Mouse (Mus musculus) T-cell, adult 2 months (primary cell): Measurements from ENCODE around the gene Ccl6.

Experiments used
- DNase-seq: peaks from one replicate; pipeline ENCODE4 v3.0.0; 2022; ENCODE audit warnings: low spot score

Ccl6 gene

DNA sequence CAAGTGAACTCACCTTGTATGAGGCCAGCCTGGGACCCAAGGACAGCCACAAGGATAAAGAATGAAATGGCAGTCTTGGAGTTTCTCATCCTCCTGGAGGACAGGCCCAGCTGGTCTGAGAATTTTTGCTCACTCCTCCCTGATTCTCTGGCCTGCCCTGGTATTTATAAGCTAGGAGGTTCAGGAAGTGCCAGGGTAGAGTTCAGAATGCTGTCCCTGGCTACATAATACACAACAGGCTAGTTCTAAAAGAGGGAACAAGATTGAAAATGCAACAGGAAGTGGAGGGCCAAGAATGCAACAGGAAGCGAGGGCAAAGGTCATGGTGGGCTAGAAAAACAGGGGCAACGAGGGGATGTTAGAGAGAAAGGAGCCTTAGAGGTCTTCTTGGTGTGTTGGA, at the start of gene Ccl6:
Gene Ccl6, minus strand, starts transcription at position 235 of the 400 bp plus-strand sequence.
- DNase-seq, result no peak

DNA sequence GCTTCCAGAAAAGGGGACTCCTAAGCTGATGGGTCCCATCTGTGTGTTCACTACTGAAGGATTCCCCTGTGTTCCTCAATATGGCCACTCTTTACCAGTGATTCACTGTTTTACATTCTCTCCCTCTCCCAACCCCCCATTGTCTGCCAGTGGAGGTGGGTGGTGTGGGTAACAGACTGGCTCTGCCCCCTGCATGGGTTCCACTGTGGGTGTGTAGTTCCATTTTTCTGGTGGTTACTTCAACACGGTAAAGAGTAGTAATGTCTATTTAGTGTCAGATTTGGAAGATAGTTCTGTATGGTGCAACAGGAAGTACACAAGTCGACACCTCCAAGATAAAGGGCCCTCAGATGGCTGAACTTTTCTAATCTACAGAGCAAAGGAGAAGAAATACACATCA, 48.3 kb upstream of the Ccl6 start:
- peak; percentile 19 for DNase-seq

DNA sequence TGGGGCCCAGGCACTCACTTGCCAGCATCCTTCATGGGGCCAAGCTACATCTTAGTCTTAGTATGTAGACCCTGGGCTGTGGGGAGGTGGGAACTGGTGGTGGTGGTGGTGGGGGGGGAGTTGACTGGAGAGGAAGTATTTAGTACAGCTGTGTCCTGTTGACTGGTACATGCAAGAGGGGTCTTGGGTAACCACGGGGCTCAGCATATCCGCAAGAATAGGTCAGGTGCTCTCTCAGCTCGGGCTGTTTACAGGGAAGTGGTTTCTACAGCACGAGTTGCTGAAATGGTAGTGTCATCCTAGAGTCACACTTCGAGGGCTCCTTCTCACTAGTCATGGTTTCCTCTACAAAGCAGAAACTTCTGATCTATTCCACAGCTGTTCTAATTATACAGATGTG, 47.3 kb upstream of the Ccl6 start:
- DNase-seq, result peak; percentile 78

DNA sequence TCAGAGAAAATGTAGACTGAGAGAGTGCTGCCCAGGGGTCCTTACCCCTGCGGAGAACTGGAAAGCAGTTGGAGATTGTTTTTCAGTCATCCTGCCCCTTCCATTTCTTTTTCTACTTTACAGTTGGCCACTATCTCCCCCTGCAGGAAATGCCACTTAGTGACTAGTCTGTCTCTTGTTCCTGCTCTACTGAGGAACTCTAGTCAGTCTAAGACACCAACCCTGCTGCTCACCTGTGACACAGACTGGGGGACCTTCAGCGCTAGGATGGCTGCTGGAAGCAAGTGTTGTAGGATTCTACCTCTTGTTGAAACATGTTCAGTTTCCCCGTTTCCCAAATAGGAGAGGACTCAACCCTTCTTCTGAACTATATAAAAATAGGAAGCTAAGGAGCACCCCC, 46.6 kb upstream of the Ccl6 start:
- peak; percentile 55 for DNase-seq

DNA sequence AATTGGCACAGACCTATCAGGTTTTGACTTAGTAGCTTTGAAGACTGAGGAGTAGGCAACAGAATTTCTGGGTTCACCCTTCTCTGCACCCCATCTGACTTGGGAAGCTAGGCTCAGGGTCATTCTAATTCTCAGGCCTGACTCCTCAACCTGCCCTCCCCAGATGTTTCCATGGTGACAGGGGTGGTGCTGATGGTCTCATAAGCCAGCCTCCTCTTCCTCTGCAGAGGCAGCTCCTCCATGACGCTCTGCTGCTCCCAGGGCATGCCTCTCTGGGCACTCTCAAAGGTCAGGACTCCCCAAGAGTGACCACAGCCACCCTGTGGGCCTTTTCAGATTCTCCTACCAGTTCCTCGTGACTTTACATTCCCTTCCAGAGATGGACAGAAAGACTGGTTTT, 46.0 kb upstream of the Ccl6 start:
- DNase-seq, result no peak

DNA sequence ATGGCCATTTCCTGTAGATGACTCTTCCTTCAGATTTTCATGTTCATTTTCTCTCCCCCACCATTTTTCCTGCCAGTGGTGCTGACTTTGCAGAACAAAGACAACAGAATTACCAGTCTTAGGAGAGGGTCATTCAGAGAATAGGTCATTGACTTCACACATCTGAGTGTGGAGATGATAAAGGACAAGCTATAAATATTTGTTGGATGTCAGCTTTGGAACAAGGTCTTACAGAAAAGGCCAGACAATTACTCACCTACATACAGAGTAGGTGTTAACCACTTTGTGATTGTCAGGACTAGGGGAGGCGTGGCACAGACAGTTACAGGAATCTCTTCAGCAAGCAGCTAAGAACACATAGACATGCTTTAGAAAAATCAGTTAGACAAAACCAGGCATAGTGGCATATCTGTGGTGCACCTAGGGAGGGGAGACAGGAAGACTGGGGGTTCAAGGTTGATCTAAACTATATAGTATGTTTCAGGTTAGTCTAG, 43.9 kb upstream of the Ccl6 start:
- no peak for DNase-seq

DNA sequence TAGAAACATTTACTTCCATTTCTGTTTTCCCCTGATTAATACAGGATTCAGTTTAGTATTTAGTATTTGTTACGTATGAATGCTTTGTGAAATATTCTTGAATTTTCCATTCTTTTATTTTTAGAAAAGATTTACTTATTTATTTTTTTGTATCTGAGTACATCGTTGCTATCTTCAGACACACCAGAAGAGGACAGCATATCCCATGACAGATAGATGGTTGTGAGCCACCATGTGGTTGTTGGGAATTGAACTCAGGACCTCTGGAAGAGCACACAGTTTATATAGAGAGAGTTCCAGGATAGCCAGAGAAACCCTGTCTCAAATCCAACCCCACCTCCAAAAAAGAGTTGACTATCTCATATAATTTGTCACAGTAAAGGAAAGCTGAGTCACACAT, 42.0 kb upstream of the Ccl6 start:
- DNase-seq, result no peak

DNA sequence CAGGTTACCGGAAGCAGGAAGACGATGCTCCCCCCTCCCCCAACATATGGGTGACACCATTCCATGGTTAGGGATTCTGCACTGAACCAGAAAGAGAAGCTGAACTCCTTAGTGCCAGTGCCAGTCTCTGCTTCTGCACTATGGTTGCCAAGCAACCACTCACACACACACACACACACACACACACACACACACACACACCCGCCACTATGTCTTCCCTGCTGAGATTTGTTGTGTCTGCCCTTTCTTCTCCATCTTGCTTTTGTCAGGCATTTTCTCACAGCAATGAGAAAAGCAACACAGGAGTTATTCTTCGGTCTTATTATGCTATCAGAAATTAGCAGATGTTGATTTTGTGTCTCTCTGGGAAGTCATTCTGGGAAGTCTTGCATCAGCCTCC, 41.5 kb upstream of the Ccl6 start:
- no peak for DNase-seq

DNA sequence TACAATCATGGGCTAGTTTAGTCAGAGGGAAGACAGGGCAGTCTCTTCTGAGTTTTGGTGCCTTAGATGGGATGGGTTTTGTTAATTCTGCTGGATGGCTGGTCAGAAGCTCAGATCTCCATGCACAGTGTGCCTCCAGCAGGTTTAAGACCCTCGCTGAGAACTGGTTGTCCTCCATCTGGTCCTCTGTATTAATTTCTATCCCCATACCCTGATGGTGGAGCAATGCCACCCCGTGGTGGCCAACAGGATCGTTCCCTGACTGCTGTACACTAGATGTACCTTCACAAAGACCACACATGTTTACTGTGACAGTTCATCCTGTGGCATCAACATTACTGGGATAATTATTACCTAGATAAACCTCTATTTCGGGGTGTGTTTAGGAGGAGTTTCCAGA, 39.9 kb upstream of the Ccl6 start:
- no peak for DNase-seq

DNA sequence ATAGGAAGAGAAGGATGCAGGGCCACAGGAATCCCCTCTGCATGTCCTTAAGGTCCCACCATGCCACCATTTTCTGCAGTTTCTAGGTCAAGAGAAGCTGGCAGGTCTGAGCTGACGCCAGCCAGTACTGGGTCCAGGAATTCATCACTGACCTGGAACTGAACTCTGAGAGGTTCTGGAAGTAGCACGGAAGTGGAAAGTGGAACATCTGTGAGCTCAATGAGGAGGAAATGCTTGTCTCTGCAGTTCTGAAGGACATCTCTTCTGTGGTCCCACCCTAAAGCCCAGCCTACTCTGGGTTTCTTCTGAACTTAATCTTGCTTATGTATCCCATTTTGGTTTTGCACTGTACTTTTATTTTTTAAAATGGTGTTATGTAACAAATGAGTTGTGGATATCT, 38.2 kb upstream of the Ccl6 start:
- DNase-seq, result no peak

DNA sequence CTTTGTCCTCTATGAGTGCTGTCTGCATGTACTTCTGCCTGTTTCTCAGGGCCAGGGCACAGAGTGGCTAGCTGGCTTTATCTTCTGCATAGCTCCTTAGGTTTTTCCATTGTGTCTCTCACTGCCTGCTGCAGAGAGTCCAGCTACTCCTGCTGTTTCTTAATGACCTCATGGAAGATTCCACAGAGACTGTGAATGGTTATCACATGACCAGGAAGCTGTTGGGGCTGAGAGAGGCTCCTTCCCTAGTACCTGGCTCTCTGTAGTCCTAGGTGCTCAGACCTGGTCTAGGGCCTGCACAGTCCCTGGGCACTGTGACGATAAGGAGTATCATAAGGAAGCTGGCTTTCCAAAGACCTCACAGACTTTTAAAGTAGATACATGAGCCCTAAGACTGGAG, 37.7 kb upstream of the Ccl6 start:
- no peak for DNase-seq

DNA sequence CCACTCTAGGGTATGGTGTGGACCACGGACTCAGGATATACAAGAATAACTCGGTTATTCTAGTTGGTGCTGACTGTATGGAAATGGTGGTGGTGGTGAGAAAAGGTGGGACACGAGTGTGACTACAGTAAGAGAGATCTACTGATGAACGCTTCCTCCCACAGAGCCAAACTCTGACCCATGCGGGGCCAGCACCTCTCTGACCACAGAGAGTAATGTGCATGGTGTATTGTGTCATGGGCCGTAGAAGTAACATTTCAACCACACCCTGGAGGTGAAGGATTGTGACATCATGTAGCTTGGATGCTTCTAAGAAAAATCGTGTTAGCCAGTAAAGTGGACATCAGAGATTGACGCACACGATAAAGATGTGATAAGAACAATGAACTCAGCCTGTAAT, 35.9 kb upstream of the Ccl6 start:
- no peak for DNase-seq

DNA sequence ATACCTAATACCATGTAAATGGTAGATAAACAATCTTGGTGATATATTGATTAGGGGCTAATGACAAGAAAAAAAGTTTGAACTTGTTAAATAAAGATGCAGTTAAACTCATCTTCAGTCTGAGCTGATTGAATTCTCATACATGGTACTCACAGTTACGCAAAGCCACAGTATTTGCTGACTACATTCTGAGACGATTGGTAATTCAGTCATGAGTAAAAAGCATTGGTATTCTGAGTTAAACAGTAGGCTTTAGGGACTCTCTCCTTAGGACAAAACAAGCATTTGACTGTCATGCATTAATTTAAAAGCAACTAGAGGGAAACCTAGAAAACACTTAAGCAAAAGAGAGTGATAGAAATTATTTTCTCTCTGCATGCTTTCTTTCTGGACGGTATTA, 30.7 kb upstream of the Ccl6 start:
- no peak for DNase-seq

DNA sequence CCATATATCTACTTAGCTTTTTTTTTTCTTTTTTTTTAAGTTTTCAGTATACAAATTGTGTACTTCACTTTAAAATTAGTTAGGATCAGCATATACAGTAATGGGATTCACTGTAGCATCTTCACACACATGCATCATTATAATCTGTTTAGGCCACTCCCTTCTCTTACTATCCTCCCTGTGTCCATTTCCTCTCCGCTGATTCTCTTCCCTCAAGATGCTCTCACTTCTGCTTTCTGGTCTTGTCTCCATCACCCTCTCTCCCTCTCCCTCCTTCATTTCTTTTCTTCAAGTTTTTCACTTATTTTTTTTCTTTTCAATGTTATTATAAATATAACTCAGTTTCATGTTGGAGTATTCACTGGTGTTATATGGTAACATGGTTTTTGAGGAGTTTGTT, 26.1 kb upstream of the Ccl6 start:
- no peak for DNase-seq

DNA sequence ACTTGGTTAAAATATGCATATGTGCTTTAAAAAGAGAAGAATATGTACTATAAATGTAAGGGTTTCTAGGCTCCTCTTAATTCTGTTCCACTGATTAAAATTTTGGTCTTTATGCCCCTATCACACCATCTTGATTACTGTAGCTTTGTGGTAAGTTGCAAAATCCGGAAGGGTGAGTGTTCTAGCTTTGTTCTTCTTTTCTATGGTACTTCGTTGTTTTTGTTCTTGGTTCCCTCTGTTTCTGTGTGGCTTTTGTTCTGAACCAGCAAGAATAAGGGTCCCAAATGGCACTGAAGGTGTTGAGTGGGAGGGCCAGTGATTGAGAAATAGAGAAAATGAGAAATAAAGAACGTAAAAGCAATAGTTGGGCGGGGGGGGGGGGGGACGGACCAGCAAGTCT, 25.4 kb upstream of the Ccl6 start:
- no peak for DNase-seq

DNA sequence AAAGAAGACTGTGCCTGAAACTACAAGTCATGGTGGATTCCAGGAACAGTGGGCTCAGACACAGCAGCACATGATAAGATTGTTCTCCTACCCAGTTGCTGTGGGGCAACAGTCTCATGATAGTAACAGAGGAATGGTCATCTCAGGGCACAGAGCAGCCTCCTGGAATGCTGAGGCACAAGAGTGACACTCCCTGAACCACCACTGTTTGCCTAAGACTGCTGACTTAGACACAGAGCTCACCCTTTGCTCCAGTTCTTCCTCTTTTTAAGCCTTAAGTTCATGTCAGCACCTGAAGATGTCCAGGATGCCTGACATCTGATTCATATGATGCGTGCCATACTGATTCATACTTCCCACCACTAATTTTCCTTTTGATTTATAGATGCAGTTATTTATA, 23.7 kb upstream of the Ccl6 start:
- no peak for DNase-seq

DNA sequence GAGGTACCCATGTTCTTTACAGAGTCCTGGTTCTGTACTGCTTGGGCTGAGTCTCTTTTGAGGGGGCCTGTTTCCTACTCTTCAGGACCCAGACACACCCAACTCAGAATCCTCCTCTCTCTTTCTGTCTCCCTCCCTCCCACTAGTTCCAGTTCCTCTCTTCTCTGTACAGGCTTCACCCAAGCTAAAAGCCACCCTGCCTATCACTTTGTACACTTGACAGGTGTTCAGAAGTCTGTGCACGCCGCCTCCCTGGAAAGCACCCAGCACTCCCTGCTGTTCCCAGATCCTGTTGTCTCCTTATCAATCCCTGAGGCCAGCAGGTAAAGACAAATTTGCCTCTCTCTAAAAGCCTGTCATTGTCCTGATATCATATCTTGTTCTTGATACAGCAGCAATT, 18.0 kb upstream of the Ccl6 start:
- no peak for DNase-seq

DNA sequence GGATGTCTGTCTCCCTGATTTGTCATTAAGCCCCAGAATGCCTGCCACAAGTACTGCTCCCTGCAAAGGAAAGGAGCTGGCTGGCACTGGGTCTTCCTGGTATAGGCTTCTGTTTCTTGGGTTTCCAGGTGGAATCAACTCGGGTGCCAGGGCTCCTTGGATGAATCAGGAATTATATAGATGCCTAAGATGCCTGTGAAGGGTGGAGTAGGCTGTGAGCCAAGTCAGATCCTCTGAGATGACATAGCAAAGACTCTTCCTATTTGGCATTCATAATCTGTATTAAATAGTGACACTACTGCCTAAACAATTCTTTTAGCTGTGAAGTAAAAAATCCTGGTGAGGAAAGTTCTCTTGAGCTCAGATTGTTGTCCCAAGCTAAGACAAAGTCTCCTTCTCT, 13.5 kb upstream of the Ccl6 start:
- DNase-seq, result no peak

DNA sequence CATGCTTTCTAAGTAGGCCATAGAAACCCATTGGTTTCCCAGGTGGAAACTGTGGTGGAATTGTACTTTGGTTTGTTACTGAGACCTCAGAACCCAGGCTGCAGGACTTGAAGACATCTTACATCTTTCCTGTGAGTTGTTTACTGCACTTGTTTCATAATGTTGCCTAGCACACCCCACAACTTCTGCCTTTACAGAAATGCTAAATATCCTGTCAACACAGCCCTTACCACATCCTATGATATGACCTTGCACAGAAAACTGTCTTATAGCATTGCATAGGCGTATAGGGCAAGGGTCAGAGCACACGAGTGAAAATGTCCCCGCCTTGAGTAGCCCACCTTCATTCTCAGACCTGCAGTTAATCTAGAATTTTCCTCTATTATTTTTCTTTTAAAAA, 12.6 kb upstream of the Ccl6 start:
- DNase-seq, result no peak

DNA sequence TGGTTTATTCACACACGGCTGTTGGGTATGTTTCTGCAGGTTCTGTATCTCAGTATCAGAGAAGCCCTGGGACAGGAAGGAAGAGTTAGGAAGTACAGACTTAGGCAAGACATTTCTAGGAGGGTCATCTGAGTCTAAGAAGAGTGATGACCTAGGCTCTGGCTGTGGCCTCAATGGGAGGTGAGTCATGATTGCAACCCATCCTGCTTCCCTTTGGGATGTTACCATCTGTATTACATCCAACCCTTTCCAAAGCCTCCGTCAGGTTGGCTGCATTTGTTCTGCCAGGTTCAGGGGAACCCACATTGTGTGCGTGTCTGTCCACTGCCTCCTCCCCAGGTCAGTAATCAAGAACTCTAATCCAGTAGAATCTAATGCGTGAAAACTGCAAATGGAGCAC, 11.8 kb upstream of the Ccl6 start:
- no peak for DNase-seq

DNA sequence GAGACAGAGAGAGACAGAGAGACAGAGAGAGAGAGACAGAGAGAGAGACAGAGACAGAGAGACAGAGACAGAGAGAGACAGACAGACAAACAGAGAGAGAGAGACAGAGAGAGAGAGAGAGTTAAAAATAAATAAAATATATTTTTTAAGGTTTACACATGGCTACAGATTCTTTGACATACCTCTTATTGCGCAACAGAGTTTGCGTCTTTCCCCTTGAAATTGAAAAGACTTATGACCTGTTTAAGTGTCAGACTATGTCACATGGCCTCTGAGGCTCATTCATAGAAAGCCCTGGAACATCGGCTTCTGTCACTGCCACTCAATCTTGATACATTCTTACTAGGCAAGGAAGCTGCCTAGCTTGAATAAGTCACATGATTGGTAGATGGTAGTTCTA, 10.5 kb upstream of the Ccl6 start:
- no peak for DNase-seq

DNA sequence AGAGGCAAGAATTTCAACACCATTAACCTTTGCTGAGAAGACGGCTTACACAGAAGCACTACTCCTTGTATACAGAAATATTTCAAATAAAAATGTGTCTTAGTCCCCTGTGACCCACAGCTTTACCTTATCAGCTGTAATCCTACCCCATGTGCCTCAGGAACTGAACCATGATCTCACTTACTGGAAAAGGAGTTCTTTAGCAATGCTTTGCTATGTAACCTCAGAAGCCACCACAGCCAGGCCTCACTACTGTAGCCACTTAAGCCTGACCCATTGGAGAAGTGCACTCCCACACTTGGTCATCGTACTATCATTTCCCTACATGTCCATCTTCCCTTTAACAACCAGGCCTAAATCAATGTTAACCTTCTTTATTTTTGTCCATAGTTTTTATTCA, 7.7 kb upstream of the Ccl6 start:
- no peak for DNase-seq

DNA sequence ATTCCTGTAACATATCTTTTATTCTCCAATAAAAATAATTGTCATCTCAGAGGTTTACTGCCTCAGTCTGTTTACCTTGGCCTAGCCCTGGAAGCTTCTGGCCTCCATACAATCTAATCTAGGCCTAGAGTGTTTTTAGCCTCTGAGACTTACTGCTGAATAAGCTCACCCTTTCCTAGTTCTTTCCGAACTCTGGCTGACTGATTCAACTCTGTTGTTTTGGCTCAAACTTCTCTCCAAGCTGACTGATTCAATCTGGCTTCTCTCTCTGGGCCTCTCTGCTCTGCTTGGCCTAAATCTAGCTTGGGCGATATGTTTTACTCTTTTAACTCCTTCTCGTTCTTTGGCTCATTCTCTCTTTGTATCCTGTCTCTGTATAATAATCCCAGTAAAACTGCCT, 6.1 kb upstream of the Ccl6 start:
- DNase-seq, result no peak

DNA sequence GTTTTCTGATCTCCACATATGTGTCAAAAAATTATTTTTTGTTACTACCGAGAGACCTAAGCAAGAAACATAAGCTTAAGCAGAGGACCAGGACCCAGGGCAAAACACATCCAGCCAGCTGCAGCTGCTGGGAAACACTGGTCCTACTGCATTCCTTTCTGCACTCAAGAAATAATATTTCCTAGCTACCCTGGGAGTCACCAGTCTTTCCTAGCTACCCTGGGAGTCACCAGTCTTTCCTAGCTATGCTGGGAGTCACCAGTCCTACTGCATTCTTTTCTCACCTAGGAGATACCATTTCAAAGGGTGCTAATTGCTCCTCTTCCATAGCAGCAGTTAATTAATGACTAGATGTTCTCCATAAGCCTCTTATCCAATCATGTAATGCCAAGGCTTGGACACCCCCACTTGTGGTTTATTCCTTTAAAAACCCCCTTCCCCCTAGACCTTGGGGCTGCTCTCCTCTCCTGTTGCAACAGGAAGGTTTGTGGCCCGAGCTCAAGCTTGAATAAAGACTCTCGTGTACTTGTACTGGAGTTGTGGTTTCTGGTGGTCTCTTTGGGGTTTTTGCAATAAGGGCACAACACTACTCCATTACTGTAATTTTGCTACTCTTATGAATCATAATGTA, 5.4 kb upstream of the Ccl6 start:
- no peak for DNase-seq

DNA sequence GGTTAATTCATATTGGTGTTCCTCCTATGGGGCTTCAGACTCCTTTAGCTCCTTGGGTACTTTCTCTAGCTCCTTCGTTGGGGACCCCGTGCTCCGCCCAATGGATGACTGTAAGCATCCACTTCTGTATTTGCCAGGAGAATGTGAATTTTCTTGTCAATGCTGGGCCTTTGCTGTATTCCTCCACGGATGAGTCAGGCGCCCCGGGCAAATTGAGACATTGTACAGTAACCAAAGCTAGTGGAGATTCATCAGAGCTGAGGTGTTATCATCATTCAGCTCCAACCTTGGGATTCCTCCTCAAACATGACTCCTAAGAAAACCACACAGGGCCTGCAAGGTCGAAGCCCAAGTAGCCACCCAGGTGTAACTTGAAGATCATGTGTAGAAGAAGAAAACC, 4.9 kb upstream of the Ccl6 start:
- no peak for DNase-seq
